8 mouse cellular contexts compared by ENCODE assay signal in the genomic region with DNA sequence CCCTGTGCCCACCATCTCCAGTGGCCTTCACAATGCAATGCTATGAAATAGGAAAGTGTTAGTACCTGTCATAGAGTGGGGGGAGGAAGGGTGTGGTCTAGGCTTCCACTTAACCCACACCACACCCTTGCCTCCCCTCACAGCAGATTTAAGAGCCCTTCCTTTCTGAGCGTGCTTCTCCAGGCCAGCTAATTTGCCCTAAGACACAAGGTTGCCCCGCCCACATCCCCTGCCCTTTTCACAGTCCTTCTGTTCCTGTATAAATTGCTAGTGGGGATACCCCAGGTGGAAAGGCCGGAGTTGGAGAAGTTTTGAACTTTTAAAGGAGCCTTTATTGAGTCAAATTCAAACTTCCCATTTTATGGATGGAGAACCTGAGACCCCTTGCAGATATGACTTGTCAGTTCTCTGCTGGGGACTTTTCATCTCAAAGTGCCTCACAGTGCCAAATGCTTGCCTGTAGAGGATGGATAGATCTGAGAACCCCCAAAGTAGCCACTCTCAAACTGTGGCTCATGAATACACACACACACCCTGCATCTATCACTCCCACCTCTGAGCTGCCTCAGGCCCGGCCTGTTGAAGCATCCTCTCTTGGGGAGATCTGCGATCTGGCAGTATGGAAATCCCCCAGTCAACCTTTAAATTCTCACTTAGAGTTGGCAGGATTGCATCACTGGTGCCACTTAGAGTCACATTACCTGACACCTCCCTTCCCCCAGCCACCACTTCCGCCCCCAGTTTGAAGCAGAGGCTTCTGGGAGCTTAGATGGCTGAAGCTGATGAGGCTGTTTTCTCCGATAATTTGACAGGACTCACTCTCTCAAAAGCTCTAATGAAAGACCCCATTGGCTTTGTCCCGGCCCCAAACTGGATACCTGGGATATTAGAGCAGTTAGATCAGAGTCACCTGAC. TPM values are rescaled to one million over a fixed set of nuclear protein-coding genes. Genes with fewer than 3 reads are reported as not detected.
DNase-seq lines count a peak whose midpoint lies in the region; ATAC-seq and TF ChIP-seq lines count a peak whose summit lies in the region.

No protein-coding gene starts in this region.

- no peak overlapping the region for H3K4me2 ChIP-seq in heart, embryonic 12.5 days
- no peak overlapping the region for H3K4me2 ChIP-seq in forebrain, embryonic 11.5 days (ENCODE audit: low read depth, low read length, severe bottlenecking)

- no peaks in the 10 kb centered on the region for H3K36me3 ChIP-seq in heart, embryonic 12.5 days
- H3K36me3 ChIP-seq in forebrain, embryonic 11.5 days (ENCODE audit: control insufficient read depth, insufficient read depth, low read length): no peaks in the 10 kb centered on the region

- no peaks in the 10 kb centered on the region for H3K27me3 ChIP-seq in heart, embryonic 12.5 days (replicated peaks)
- no peaks in the 10 kb centered on the region for H3K27me3 ChIP-seq in forebrain, embryonic 11.5 days (ENCODE audit: control insufficient read depth, insufficient read depth, low read length)

- no peak overlapping the region for H3K9ac ChIP-seq in heart, embryonic 12.5 days
- H3K9ac ChIP-seq in forebrain, embryonic 11.5 days (ENCODE audit: low read length): no peak overlapping the region

- no peak for ATAC-seq in heart, embryonic 12.5 days (ENCODE audit: insufficient number of reproducible peaks, low FRiP score)
- no peak for ATAC-seq in forebrain, embryonic 11.5 days (replicated peaks; ENCODE audit: low FRiP score)

- no peak for TF ChIP-seq POLR2A in bone marrow, adult 2 months (IDR thresholded peaks at IDR 0.05; ENCODE audit: borderline replicate concordance, control insufficient read depth, low read depth, low read length)
- no peak for TF ChIP-seq POLR2A in lung, adult 2 months (IDR thresholded peaks at IDR 0.05; ENCODE audit: borderline replicate concordance, extremely low read depth, low read depth, low read length)

- 63% methylated on average over 8 of the region's 8 CpGs for WGBS in heart, embryonic 12.5 days
- WGBS in bone marrow, adult 2 months: 9% methylated on average over 8 of the region's 8 CpGs
- 59% methylated on average over 8 of the region's 8 CpGs for WGBS in lung, adult 2 months
- WGBS in forebrain, embryonic 11.5 days: 82% methylated on average over 8 of the region's 8 CpGs

- H3K27ac ChIP-seq in heart, embryonic 12.5 days (ENCODE audit: poor library complexity, severe bottlenecking): no peak overlapping the region
- H3K27ac ChIP-seq in bone marrow, adult 2 months (ENCODE audit: control insufficient read depth, insufficient read depth, low read depth, low read length, poor library complexity): peak overlapping the region; percentile 92
- no peak overlapping the region for H3K27ac ChIP-seq in forebrain, embryonic 11.5 days (ENCODE audit: low read depth, low read length)

- no peaks in the 10 kb centered on the region for H3K9me3 ChIP-seq in heart, embryonic 12.5 days (replicated peaks)
- H3K9me3 ChIP-seq in forebrain, embryonic 11.5 days (ENCODE audit: control insufficient read depth, low read length): no peaks in the 10 kb centered on the region

- intact Hi-C loops in left cerebral cortex, postnatal 36 days (cut with DNase I): no loop called here

- H3K4me3 ChIP-seq in heart, embryonic 12.5 days: no peak overlapping the region
- H3K4me3 ChIP-seq in bone marrow, adult 2 months (replicated peaks; ENCODE audit: control insufficient read depth, low read depth, low read length): peak overlapping the region; percentile 94
- H3K4me3 ChIP-seq in lung, adult 2 months (replicated peaks; ENCODE audit: extremely low read depth, low read depth, low read length): peak overlapping the region; percentile 81
- H3K4me3 ChIP-seq in forebrain, embryonic 11.5 days (ENCODE audit: low read depth, low read length): no peak overlapping the region

- no peak for TF ChIP-seq CTCF in bone marrow, adult 2 months (IDR thresholded peaks at IDR 0.05; ENCODE audit: control insufficient read depth, insufficient read depth, low read length)
- TF ChIP-seq CTCF in lung, adult 2 months (IDR thresholded peaks at IDR 0.05; ENCODE audit: insufficient read depth, low read length): no peak

- H3K4me1 ChIP-seq in heart, embryonic 12.5 days (replicated peaks): no peaks in the 10 kb centered on the region
- peaks cover 4% of the 10 kb centered on the region; the same call in 1 of the 2 replicates for H3K4me1 ChIP-seq in bone marrow, adult 2 months (ENCODE audit: control insufficient read depth, insufficient read depth, low read length)
- H3K4me1 ChIP-seq in lung, adult 2 months (ENCODE audit: control insufficient read depth, insufficient read depth, low read length): no peaks in the 10 kb centered on the region; the same call in 1 of the 2 replicates
- no peaks in the 10 kb centered on the region for H3K4me1 ChIP-seq in forebrain, embryonic 11.5 days (replicated peaks; ENCODE audit: control insufficient read depth, insufficient read depth, low read length)

- DNase-seq in heart, adult 18-20 months: peak; percentile 30 to 59
- DNase-seq in lung, adult 2 months: no peak
- DNase-seq in spleen, postnatal 14 days (ENCODE audit: low spot score in 2 of 2): peak; percentile 48 to 67
- DNase-seq in left cerebral cortex, postnatal 36 days (ENCODE audit: low spot score in 2 of 2): no peak
- DNase-seq in forebrain, embryonic 11.5 days (ENCODE audit: low spot score): no peak
- no peak for DNase-seq in left cerebral cortex, adult 11 months (ENCODE audit: low spot score)

RNA-seq across cellular contexts. Expression of gene Dock2, which starts 0.9 kb away (rescaled TPM):
- 1 to 10 TPM; 1.9 to 6.0 TPM for total RNA-seq in heart, adult 18-20 months (2021)
- polyA plus RNA-seq in heart, embryonic 12.5 days (2016; fragmentation: Nextera tagmentation; extraction: Ambion mirVana): 0.42 and 0.72 TPM in 2 replicates
- 12.1 and 44.9 TPM in 2 replicates for polyA plus RNA-seq in bone marrow, adult 2 months (2011; ENCODE audit: insufficient read depth, insufficient read length, low replicate concordance, missing spikeins)
- polyA plus RNA-seq in lung, adult 2 months (2012; rRNA removed): 5.3 and 8.7 TPM in 2 replicates
- 1 to 10 TPM; 2.5 to 4.1 TPM for total RNA-seq in left cerebral cortex, postnatal 36 days (2021)
- 0.67 and 1.1 TPM in 2 replicates for polyA plus RNA-seq in forebrain, embryonic 11.5 days (2014; fragmentation: Nextera tagmentation; extraction: Ambion mirVana)

RNA-seq across cellular contexts. Expression of gene Spdl1, which starts 50.7 kb away (rescaled TPM):
- total RNA-seq in heart, adult 18-20 months (2021): under 1 TPM; 0.22 to 0.33 TPM
- 18.8 and 19.2 TPM in 2 replicates for polyA plus RNA-seq in heart, embryonic 12.5 days (2016; fragmentation: Nextera tagmentation; extraction: Ambion mirVana)
- polyA plus RNA-seq in bone marrow, adult 2 months (2011; ENCODE audit: insufficient read depth, insufficient read length, low replicate concordance, missing spikeins): 8.8 and 12.1 TPM in 2 replicates
- 0.15 and 0.46 TPM in 2 replicates for polyA plus RNA-seq in lung, adult 2 months (2012; rRNA removed)
- total RNA-seq in left cerebral cortex, postnatal 36 days (2021): under 1 TPM; 0.25 TPM
- 27.9 and 30.1 TPM in 2 replicates for polyA plus RNA-seq in forebrain, embryonic 11.5 days (2014; fragmentation: Nextera tagmentation; extraction: Ambion mirVana)

Comparison
In these comparisons a context has a peak if more than half of its experiments do, and no peak if none do; other contexts are left out.
1. DNase-seq: peak in heart, adult 18-20 months (2 of 2) and spleen, postnatal 14 days (2 of 2); none in lung, adult 2 months (single experiment), left cerebral cortex, postnatal 36 days (0 of 2), forebrain, embryonic 11.5 days (single experiment) and left cerebral cortex, adult 11 months (single experiment).
2. H3K4me3 ChIP-seq: peak in bone marrow, adult 2 months (single experiment) and lung, adult 2 months (single experiment); none in heart, embryonic 12.5 days (single experiment) and forebrain, embryonic 11.5 days (single experiment).